Mouse (Mus musculus): ENCODE measurements around the gene Acr.

DNA sequence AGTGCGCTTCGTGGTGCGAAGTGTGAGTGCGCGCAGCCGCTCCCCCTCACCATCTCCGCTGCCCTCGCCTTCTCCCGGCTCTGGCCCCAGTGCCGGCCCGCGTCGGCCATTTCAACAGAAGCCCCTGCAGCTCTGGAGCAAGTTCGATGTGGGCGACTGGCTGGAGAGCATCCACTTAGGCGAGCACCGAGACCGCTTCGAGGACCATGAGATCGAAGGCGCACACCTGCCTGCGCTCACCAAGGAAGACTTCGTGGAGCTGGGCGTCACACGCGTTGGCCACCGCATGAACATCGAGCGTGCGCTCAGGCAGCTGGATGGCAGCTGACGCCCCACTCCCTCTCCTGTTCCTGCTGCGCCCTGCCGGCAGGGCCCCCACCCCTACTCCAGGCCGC, 10.1 kb upstream of the Acr start:
- TF ChIP-seq CTCF (IDR thresholded peaks at IDR 0.05; ENCODE audit: control insufficient read depth, insufficient read depth, insufficient read length) = no peak
- no peak for TF ChIP-seq MAX (IDR thresholded peaks at IDR 0.05)
- no peak for TF ChIP-seq MYOD1 (IDR thresholded peaks at IDR 0.05; ENCODE audit: control insufficient read depth, insufficient read length, low read depth)
- TF ChIP-seq USF1 (IDR thresholded peaks at IDR 0.05; ENCODE audit: low read depth) = no peak
